Mouse (Mus musculus) kidney, embryonic 15.5 days (tissue): ENCODE measurements around the gene Cntnap5a. TPM values are rescaled to one million over a fixed set of nuclear protein-coding genes. Genes with fewer than 3 reads are reported as not detected.
A peak's percentile ranks its signal among the peaks of the same experiment; 100 is the strongest.

ENCODE experiments used
- ATAC-seq: fragments of 200-750 bp; cut with Nextera tagmentation; replicated peaks from 2 replicates; pipeline ENCODE4 v1.8.0; 2017; ENCODE audit warnings: moderate TSS enrichment; ENCODE audit not compliant: low FRiP score
- H3K27ac ChIP-seq: fragments of 300-500 bp; sonication (generic); 2 replicates; pipeline ENCODE4 v1.5.1; 2015; ENCODE audit warnings: mild to moderate bottlenecking, inconsistent platforms
- H3K27me3 ChIP-seq: fragments of 300-500 bp; sonication (generic); 2 replicates; pipeline ENCODE4 v1.6.1; 2015; ENCODE audit warnings: inconsistent platforms
- H3K36me3 ChIP-seq: fragments of 300-500 bp; sonication (generic); 2 replicates; pipeline ENCODE4 v1.6.1; 2015; ENCODE audit warnings: inconsistent platforms
- H3K4me1 ChIP-seq: fragments of 300-500 bp; sonication (generic); 2 replicates; pipeline ENCODE4 v1.6.1; 2015; ENCODE audit warnings: inconsistent platforms
- H3K4me2 ChIP-seq: fragments of 300-500 bp; sonication (generic); 2 replicates; pipeline ENCODE4 v1.6.1; 2015; ENCODE audit warnings: moderate library complexity, mild to moderate bottlenecking, inconsistent platforms
- H3K4me3 ChIP-seq: fragments of 300-500 bp; sonication (generic); replicated peaks from 2 replicates; pipeline ENCODE4 v1.5.1; 2015; ENCODE audit warnings: mild to moderate bottlenecking, inconsistent platforms
- H3K9ac ChIP-seq: fragments of 300-500 bp; sonication (generic); 2 replicates; pipeline ENCODE4 v1.6.1; 2015; ENCODE audit warnings: mild to moderate bottlenecking, inconsistent platforms
- H3K9me3 ChIP-seq: fragments of 300-500 bp; sonication (generic); replicated peaks from 2 replicates; pipeline ENCODE4 v1.6.1; 2016; ENCODE audit warnings: inconsistent platforms
- WGBS: fragments of 180-500 bp; shearing (Covaris S2); methylation state at CpG from one replicate; pipeline ENCODE4 v1.1.7; 2015; ENCODE audit warnings: mixed read lengths; 5-methylcytosine and 5-hydroxymethylcytosine counted together
- polyA plus RNA-seq: library from polyadenylated mRNA; unstranded; fragments of >200 nt; fragmentation: Nextera tagmentation; extraction: Ambion mirVana; gene quantifications from 2 replicates; pipeline ENCODE4 v1.2.1, GENCODE M21; 2015

The Cntnap5a gene
- polyA plus RNA-seq = 0.04 TPM in 1 of 2 replicates, not detected in the other

DNA sequence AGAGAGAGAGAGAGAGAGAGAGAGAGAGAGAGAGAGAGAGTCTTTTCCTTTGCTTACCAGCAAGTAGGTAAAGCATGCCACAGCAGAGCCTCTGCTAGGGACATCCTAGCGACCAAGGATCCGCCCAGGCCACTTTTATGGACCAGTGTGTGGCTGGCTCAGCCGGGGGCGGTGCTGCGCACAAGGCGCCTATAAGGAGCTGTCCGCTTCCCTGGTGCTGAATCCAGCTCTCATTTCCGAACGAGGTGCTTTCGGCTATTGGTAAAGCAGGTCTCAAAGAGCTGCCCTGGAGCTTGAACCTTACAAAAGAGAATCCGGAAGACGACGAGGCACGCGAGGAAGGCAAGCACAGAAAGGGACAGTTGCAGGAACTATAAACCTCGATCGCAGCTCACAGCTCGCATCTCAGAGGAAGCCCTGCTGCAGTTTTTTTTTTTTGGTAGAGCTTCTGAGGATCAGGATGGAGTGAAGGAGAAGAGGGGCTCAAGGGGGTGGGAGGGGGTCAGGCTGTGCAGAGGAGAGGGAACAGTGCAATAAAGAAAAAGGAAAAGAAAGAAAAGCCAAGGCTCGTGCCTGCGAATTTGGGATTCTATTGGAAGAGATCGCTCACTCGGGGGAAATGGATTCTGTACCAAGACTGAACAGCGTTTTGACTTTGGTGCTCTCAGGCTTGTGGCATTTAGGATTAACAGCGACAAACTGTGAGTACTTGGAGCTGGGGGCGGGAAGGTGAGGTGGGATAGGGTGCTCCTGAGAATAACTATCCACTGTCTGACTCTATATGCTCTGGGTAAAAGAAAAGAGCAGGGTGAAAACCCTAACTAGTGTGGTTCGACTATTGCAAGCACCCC is at the start of gene Cntnap5a:
Gene Cntnap5a (plus strand): TSS at position 239 of the 851 bp plus-strand sequence.
- 14% methylated on average over 26 of the region's 26 CpGs for WGBS
- Histone ChIP-seq H3K36me3 (no peaks in the 10 kb centered on the region), H3K4me1 (no peaks in the 10 kb centered on the region), H3K4me3 (no peak within 1 kb of the TSS), H3K27ac (no peak within 1 kb of the TSS), H3K9me3 (no peaks in the 10 kb centered on the region), H3K9ac (no peak within 1 kb of the TSS), H3K27me3 (no peaks in the 10 kb centered on the region), H3K4me2 (no peak within 1 kb of the TSS)
- ATAC-seq = peak; percentile 88

DNA sequence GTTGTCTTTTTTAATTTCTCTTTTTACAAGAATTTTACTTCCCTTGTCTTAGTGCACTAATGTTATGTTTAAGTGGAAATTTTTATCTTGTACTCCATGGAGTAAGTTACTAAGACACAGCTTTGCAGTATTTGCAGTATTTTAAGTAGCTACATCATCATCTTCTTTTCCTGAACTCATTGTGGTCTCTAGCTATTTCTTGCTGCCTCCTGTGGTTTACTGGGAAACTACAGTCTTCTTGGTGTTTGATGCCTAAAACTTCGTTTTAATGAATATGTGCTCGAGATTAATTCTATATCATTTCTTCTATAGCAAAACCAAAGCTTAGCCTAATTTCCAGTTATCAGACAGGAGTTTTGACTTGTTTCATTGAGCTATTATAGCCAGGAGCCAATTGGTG is 37.6 kb upstream of the Cntnap5a start:
- no peak for ATAC-seq
- H3K27me3 ChIP-seq = no peaks in the 10 kb centered on the region
- WGBS = 85% methylated on average over 2 of the region's 2 CpGs

DNA sequence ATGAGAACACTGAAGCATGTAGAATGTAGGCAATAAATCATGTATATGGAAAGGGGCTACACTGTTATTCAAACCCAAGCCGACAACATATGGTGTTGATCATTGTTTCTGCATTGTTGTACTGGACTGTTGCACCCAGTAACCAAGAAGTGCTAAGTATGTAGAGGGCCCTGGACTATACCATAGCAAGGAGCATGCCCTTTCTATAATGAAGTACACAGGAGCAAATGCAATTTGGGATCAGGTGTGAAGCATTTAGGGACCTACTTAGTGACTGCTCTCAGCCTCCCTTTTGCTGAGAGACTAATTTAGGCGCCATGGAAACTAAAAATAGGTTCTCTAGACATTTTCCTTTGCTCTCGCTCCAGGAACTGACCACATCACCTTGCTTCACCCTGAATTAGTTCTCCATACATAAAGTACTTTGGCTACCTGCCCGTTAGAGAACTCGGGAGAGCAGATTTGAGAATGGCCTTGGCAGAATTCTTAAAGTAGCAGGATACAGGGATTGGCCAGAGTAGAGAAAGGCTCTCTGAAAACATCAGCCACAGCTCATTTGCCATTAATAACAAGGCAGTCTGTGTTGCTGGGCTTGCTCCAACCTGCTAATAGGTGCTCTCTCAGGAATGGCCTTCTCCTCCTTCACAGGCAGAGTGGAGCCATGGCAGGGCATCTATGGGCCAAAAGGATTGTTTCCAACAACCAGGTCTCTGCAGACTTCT is 26.1 kb upstream of the Cntnap5a start:
- Histone ChIP-seq H3K36me3 (no peaks in the 10 kb centered on the region), H3K9me3 (no peaks in the 10 kb centered on the region), H3K4me2 (no peak overlapping the region), H3K27ac (no peak overlapping the region), H3K9ac (no peak overlapping the region), H3K4me3 (no peak overlapping the region), H3K4me1 (no peaks in the 10 kb centered on the region), H3K27me3 (no peaks in the 10 kb centered on the region)
- WGBS = 79% methylated on average over 5 of the region's 5 CpGs
- no peak for ATAC-seq

More for the DNA sequence above, 37.6 kb upstream of the Cntnap5a start:
- Histone ChIP-seq H3K9ac (no peak overlapping the region), H3K4me2 (no peak overlapping the region), H3K4me1 (no peaks in the 10 kb centered on the region), H3K9me3 (no peaks in the 10 kb centered on the region), H3K36me3 (no peaks in the 10 kb centered on the region), H3K27ac (no peak overlapping the region), H3K4me3 (no peak overlapping the region)

DNA sequence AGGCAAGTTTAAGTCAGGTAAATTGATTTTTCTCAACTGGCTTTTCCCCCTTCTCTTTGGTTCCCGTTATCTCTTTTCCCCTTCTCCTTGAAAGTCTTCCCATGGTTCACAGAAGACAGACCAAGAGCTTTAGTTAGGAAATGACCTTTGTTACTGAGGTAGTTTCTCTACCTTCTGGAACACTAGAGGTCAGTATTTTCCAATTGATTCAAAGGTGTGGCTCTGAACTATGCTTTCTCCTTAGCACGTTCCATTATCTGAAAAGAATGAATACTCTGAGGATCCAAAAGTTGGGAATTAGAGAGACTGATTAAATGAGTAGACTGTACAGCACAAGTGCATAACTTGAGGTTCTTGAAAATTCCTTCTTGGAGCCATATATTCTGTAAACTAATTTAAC is 1.9 kb downstream of the Cntnap5a start:
- 43% methylated on average over 2 of the region's 2 CpGs for WGBS
- ATAC-seq = no peak

GRCm38 (mm10) chr1:115699798-115700197 is 15.2 kb downstream of the Cntnap5a start:
- Histone ChIP-seq H3K9me3 (no peaks in the 10 kb centered on the region), H3K9ac (no peak overlapping the region), H3K4me1 (no peaks in the 10 kb centered on the region), H3K4me3 (no peak overlapping the region), H3K27me3 (no peaks in the 10 kb centered on the region), H3K4me2 (no peak overlapping the region), H3K36me3 (no peaks in the 10 kb centered on the region), H3K27ac (no peak overlapping the region)
- ATAC-seq = no peak
- 68% methylated on average over 2 of the region's 2 CpGs for WGBS

More for the DNA sequence above, 1.9 kb downstream of the Cntnap5a start:
- H3K27me3 ChIP-seq = no peaks in the 10 kb centered on the region
- H3K4me3 ChIP-seq = no peak overlapping the region
- no peak overlapping the region for H3K27ac ChIP-seq
- no peaks in the 10 kb centered on the region for H3K4me1 ChIP-seq
- no peak overlapping the region for H3K9ac ChIP-seq
- H3K36me3 ChIP-seq = no peaks in the 10 kb centered on the region
- H3K9me3 ChIP-seq = no peaks in the 10 kb centered on the region
- H3K4me2 ChIP-seq = no peak overlapping the region

DNA sequence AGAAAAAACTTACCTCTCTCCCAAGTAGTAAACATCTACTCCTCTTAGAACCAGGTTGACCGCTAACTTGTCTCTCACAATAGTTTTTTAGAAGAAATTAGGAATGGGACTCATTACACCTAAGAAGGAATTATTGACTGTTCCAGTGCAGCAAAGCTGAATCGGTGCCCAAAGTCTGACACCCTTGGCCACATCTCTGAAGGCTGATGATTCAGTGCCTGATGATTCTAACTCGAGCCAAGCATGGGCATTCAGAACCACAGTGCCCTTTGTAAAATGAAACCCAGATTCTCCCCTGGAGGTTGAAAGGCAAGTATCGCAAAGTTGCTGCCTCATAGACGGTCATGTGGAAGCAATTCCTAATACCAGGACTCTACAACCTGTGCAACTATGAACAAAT is 58.0 kb downstream of the Cntnap5a start:
- WGBS = 76% methylated on average over 5 of the region's 5 CpGs

GRCm38 (mm10) chr1:115745569-115745968 is 61.0 kb downstream of the Cntnap5a start:
- H3K27me3 ChIP-seq = no peaks in the 10 kb centered on the region
- no peaks in the 10 kb centered on the region for H3K9me3 ChIP-seq
- H3K9ac ChIP-seq = no peak overlapping the region
- H3K4me2 ChIP-seq = no peak overlapping the region
- no peaks in the 10 kb centered on the region for H3K4me1 ChIP-seq
- no peak overlapping the region for H3K27ac ChIP-seq
- ATAC-seq = no peak
- H3K4me3 ChIP-seq = no peak overlapping the region
- H3K36me3 ChIP-seq = no peaks in the 10 kb centered on the region

More for the DNA sequence above, 58.0 kb downstream of the Cntnap5a start:
- Histone ChIP-seq H3K9me3 (no peaks in the 10 kb centered on the region), H3K4me3 (no peak overlapping the region), H3K4me1 (no peaks in the 10 kb centered on the region), H3K4me2 (no peak overlapping the region), H3K27me3 (no peaks in the 10 kb centered on the region), H3K27ac (no peak overlapping the region), H3K36me3 (no peaks in the 10 kb centered on the region), H3K9ac (no peak overlapping the region)
- ATAC-seq = no peak

DNA sequence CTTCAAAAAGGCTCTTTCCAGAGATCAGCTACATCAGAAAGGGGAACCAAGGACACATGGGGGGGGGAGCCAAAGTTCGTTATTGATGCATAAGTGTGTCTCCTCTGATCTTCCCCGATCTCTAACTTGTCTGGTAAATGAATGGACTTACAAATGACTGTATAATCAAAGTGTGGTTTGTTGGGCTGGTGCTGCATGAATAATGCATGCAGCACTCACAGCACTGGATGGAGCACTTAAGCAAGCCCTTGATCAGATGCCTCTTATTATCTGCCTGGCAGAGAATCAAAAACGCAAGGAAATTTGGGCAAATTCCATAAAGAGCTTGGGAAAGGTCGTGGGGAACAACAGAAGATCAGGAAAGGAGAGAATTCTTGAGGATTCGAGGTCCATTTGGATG is 100.2 kb downstream of the Cntnap5a start:
- no peak for ATAC-seq
- 63% methylated on average over 5 of the region's 5 CpGs for WGBS
- Histone ChIP-seq H3K9ac (no peak overlapping the region), H3K27me3 (no peaks in the 10 kb centered on the region), H3K4me3 (no peak overlapping the region), H3K4me2 (no peak overlapping the region), H3K9me3 (no peaks in the 10 kb centered on the region), H3K4me1 (no peaks in the 10 kb centered on the region), H3K27ac (no peak overlapping the region), H3K36me3 (no peaks in the 10 kb centered on the region)

DNA sequence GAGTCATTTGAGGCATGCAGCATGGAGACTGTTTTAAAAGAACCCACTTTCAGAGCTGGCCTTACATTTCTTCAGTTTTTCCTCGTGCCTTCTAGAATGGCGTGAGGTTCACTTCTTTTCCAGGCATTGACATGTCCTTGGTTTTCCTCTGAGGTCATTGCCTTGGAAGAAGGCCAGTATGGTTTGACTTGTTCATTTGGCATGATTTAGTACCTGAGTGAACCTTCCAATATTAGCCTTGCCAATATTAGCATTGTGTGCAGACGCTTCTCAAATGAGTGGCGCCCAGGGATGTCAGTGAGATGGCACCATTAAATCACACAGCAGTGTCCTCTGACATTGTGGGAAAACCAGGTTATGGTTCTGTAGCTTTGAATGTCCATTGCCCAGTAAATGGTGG is 158.0 kb downstream of the Cntnap5a start:
- H3K27me3 ChIP-seq = no peaks in the 10 kb centered on the region
- no peak for ATAC-seq
- 83% methylated on average over 4 of the region's 4 CpGs for WGBS
- H3K4me1 ChIP-seq = no peaks in the 10 kb centered on the region
- no peak overlapping the region for H3K4me2 ChIP-seq
- H3K9me3 ChIP-seq = no peaks in the 10 kb centered on the region
- H3K9ac ChIP-seq = no peak overlapping the region
- no peak overlapping the region for H3K4me3 ChIP-seq
- no peak overlapping the region for H3K27ac ChIP-seq
- no peaks in the 10 kb centered on the region for H3K36me3 ChIP-seq

- Histone ChIP-seq H3K27me3 (no peaks in the 10 kb centered on the region), H3K4me2 (no peak overlapping the region), H3K27ac (no peak overlapping the region), H3K9me3 (no peaks in the 10 kb centered on the region), H3K9ac (no peak overlapping the region), H3K36me3 (no peaks in the 10 kb centered on the region), H3K4me1 (no peaks in the 10 kb centered on the region), H3K4me3 (no peak overlapping the region)
- ATAC-seq = no peak
- 78% methylated on average over 2 of the region's 2 CpGs for WGBS
These were observed 163.0 kb downstream of the Cntnap5a start for GRCm38 (mm10) chr1:115847605-115848004.

GRCm38 (mm10) chr1:115852206-115852605 is 167.7 kb downstream of the Cntnap5a start:
- Histone ChIP-seq H3K4me3 (no peak overlapping the region), H3K9me3 (no peaks in the 10 kb centered on the region), H3K27me3 (no peaks in the 10 kb centered on the region), H3K4me2 (no peak overlapping the region), H3K36me3 (no peaks in the 10 kb centered on the region), H3K4me1 (no peaks in the 10 kb centered on the region), H3K9ac (no peak overlapping the region), H3K27ac (no peak overlapping the region)
- ATAC-seq = no peak

DNA sequence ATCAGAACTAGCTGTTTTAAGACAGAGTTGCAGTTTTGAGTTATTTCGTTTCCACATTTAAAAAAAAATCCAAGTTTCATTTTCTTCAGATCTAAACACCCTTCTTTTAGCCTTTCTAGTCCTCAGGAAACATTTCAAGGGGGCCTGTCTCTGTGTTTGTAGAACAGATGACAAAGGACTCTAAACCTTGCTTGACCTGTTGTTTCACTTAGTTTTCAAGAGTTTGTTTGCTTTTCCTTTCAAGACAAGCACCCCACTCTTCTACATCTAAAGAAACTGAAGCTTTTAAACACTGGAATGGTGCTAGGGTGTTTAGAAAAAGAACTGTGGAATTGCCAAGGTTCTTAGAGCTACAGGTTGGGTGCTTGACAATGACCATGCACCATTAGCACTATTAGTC is 233.8 kb downstream of the Cntnap5a start:
- H3K4me1 ChIP-seq = no peaks in the 10 kb centered on the region
- no peaks in the 10 kb centered on the region for H3K36me3 ChIP-seq
- no peak overlapping the region for H3K9ac ChIP-seq
- H3K27ac ChIP-seq = no peak overlapping the region
- no peaks in the 10 kb centered on the region for H3K9me3 ChIP-seq
- no peak for ATAC-seq
- H3K4me2 ChIP-seq = no peak overlapping the region
- no peak overlapping the region for H3K4me3 ChIP-seq
- H3K27me3 ChIP-seq = no peaks in the 10 kb centered on the region
- WGBS = 72% methylated on average over 1 of the region's 1 CpGs
